Mouse (Mus musculus) stomach, postnatal 0 days (tissue): ENCODE results near the gene Sept6. TPM values are rescaled to one million over a fixed set of nuclear protein-coding genes. Genes with fewer than 3 reads are reported as not detected.

Experiments used
- ATAC-seq: fragments of 200-750 bp; cut with Nextera tagmentation; 2 replicates; pipeline ENCODE4 v1.8.0; 2017; ENCODE audit not compliant: low FRiP score, low TSS enrichment
- DNase-seq: peaks from one replicate; pipeline ENCODE4 v3.0.0-alpha.2; 2016; ENCODE audit warnings: low spot score
- H3K27ac ChIP-seq: fragments of 300-500 bp; sonication (generic); replicated peaks from 2 replicates; pipeline ENCODE4 v1.5.1; 2014; ENCODE audit warnings: mild to moderate bottlenecking, control low read depth
- H3K27me3 ChIP-seq: fragments of 300-500 bp; sonication (generic); 2 replicates; pipeline ENCODE4 v1.6.1; 2014; ENCODE audit warnings: low read length; ENCODE audit not compliant: control insufficient read depth, insufficient read depth
- H3K36me3 ChIP-seq: fragments of 300-500 bp; sonication (generic); 2 replicates; pipeline ENCODE4 v1.6.1; 2014; ENCODE audit warnings: low read length, mixed read lengths; ENCODE audit not compliant: control insufficient read depth, insufficient read depth
- H3K4me1 ChIP-seq: fragments of 300-500 bp; sonication (generic); replicated peaks from 2 replicates; pipeline ENCODE4 v1.6.1; 2014; ENCODE audit warnings: antibody characterized with exemption; ENCODE audit not compliant: control insufficient read depth, insufficient read depth
- H3K4me2 ChIP-seq: fragments of 300-500 bp; sonication (generic); replicated peaks from 2 replicates; pipeline ENCODE4 v1.6.1; 2014; ENCODE audit warnings: low read depth, mild to moderate bottlenecking, control low read depth, moderate library complexity
- H3K4me3 ChIP-seq: fragments of 300-500 bp; sonication (generic); 2 replicates; pipeline ENCODE4 v1.5.1; 2014; ENCODE audit warnings: low read depth, low read length, control low read depth
- H3K9ac ChIP-seq: fragments of 300-500 bp; sonication (generic); 2 replicates; pipeline ENCODE4 v1.6.1; 2014; ENCODE audit warnings: mild to moderate bottlenecking, low read length, control low read depth, mixed read lengths
- H3K9me3 ChIP-seq: fragments of 300-500 bp; sonication (generic); 2 replicates; pipeline ENCODE4 v1.6.1; 2016; ENCODE audit warnings: low read length; ENCODE audit not compliant: control insufficient read depth
- CTCF ChIP-seq: IDR thresholded peaks from 2 replicates; pipeline ENCODE4 v1.5.1; 2016; ENCODE audit warnings: antibody characterized with exemption, low read depth, mild to moderate bottlenecking, moderate library complexity
- EP300 ChIP-seq: optimal IDR thresholded peaks from 2 replicates; pipeline ENCODE3; 2016; ENCODE audit warnings: antibody characterized with exemption
- WGBS: fragments of 180-500 bp; shearing (Covaris S2); extraction: QIAGEN DNeasy Blood & Tissue Kit; methylation state at CpG from one replicate; pipeline ENCODE4 v1.1.7; 2014; 5-methylcytosine and 5-hydroxymethylcytosine counted together
- polyA plus RNA-seq: library from polyadenylated mRNA; unstranded; fragments of >200 nt; fragmentation: Nextera tagmentation; extraction: Ambion mirVana; gene quantifications from 2 replicates; pipeline ENCODE4 v1.2.1, GENCODE M21; 2015

The Sept6 gene
- polyA plus RNA-seq, 1 experiment from 2014 or later = 8.1 TPM

DNA sequence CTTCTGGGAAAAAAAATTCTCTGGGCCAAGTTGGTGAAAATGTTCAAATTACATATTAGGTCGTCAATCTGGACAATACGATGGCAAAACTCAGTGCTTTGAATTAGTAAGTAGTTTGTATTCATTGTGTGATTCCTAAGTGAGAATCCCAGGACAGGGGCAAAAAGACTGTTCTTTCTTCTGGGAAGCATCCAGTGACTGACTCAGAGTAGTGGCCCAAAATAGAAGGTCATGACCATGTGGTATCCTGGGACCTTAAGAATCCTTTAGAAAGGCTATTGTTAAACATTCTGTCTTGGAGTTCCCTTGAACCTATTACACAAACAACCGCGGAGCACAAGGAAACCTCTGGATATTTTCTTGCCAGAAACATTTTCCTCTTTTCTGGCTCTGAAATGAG, 70.2 kb downstream of the Sept6 start:
- Histone ChIP-seq H3K4me2 (no peak overlapping the region), H3K36me3 (no peaks in the 10 kb centered on the region), H3K27ac (no peak overlapping the region), H3K9ac (no peak overlapping the region), H3K4me3 (no peak overlapping the region), H3K4me1 (no peaks in the 10 kb centered on the region), H3K9me3 (no peaks in the 10 kb centered on the region), H3K27me3 (no peaks in the 10 kb centered on the region)
- no peak for TF ChIP-seq CTCF
- no peak for TF ChIP-seq EP300
- WGBS = 79% methylated on average over 4 of the region's 4 CpGs
- ATAC-seq = no peak
- no peak for DNase-seq

DNA sequence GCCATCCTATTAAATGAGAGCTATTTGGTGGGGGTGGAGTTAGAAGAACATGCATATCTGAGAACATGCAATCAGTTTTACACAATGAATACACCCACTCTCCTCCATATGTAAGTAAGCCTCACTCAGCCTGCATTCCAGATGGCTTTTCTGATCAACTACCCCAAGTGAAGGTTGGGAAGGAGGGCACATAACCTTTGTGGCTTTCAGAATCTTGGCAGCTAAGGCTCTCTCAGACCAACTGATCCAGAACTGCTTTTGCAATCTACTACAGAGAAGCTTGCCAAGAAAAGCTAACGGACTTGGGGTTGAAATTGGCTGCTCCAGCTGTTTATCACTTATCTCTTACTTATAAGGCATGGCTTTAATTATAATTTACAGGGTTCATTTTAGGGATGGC, 73.8 kb downstream of the Sept6 start:
- TF ChIP-seq EP300 (no peak), CTCF (no peak)
- ATAC-seq = no peak
- no peaks in the 10 kb centered on the region for H3K4me1 ChIP-seq
- no peaks in the 10 kb centered on the region for H3K27me3 ChIP-seq
- WGBS = 46% methylated on average over 1 of the region's 1 CpGs
- no peaks in the 10 kb centered on the region for H3K9me3 ChIP-seq
- no peak overlapping the region for H3K4me3 ChIP-seq
- no peak overlapping the region for H3K4me2 ChIP-seq
- H3K9ac ChIP-seq = no peak overlapping the region
- H3K36me3 ChIP-seq = no peaks in the 10 kb centered on the region
- DNase-seq = no peak
- H3K27ac ChIP-seq = no peak overlapping the region

DNA sequence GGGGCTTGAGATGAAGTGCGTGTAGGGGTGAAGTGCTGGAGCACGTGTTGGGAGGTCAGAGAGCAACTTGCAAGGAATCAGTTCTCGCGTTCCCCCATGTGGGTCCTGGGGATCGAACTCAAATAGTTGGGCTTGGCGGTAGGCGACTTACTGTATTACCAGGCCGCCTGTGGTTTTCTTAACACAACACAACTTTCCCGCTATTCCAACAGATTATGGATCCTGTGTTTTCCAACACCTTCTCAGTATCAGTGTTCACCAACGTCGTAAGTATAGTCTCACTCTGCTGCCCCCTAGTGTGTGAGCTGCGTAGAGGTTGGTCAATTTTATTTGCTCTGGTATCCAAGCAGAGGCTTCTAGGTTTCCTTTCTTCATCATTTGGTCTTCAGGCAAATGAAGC, 80.3 kb downstream of the Sept6 start:
- ATAC-seq (no peak), DNase-seq (peak; percentile 55)
- TF ChIP-seq EP300 (no peak), CTCF (peak; percentile 77)
- H3K9ac ChIP-seq = no peak overlapping the region
- H3K4me3 ChIP-seq = no peak overlapping the region
- H3K4me2 ChIP-seq = no peak overlapping the region
- H3K27me3 ChIP-seq = no peaks in the 10 kb centered on the region
- no peaks in the 10 kb centered on the region for H3K9me3 ChIP-seq
- no peaks in the 10 kb centered on the region for H3K36me3 ChIP-seq
- H3K27ac ChIP-seq = no peak overlapping the region
- 41% methylated on average over 12 of the region's 12 CpGs for WGBS
- H3K4me1 ChIP-seq = no peaks in the 10 kb centered on the region

DNA sequence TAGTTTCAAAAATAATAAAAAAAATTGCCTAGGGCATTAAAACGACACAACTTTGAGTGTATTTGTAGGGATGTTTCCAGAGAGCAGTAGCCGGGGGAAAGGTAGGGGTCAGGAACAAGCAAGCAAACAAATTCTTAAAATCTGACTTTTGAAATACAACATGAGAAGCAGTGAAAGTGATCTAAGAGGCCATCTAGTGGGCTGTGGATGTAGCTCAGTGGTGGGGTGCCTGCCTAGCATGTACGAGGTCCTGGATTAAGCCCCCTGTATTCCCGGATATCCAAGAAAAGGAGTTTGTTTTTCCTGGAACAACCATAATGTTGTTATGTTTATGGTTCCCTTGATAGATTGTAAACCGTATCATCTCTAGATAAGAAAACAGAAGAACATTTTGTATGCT, 85.1 kb downstream of the Sept6 start:
- TF ChIP-seq EP300 = no peak
- TF ChIP-seq CTCF = peak; percentile 52
- Histone ChIP-seq H3K9ac (no peak overlapping the region), H3K4me1 (no peaks in the 10 kb centered on the region), H3K9me3 (no peaks in the 10 kb centered on the region), H3K36me3 (no peaks in the 10 kb centered on the region), H3K27me3 (no peaks in the 10 kb centered on the region), H3K4me2 (no peak overlapping the region), H3K4me3 (no peak overlapping the region), H3K27ac (no peak overlapping the region)
- 29% methylated on average over 5 of the region's 5 CpGs for WGBS
- no peak for DNase-seq
- no peak for ATAC-seq

- Histone ChIP-seq H3K27me3 (no peaks in the 10 kb centered on the region), H3K4me3 (peak overlapping the region; percentile 52), H3K4me1 (no peaks in the 10 kb centered on the region), H3K36me3 (no peaks in the 10 kb centered on the region), H3K27ac (peak overlapping the region; percentile 49), H3K9ac (peak overlapping the region; percentile 66), H3K9me3 (no peaks in the 10 kb centered on the region), H3K4me2 (peak overlapping the region; percentile 72)
- TF ChIP-seq CTCF (peak; percentile 9; the same call in 1 of the 2 replicates), EP300 (peak; percentile 92)
- DNase-seq (peak; percentile 87), ATAC-seq (peak; percentile 92)
- WGBS = 21% methylated on average over 27 of the region's 32 CpGs
Observed at GRCm38 (mm10) chrX:36903115-36903768, 88.4 kb downstream of the Sept6 start.

DNA sequence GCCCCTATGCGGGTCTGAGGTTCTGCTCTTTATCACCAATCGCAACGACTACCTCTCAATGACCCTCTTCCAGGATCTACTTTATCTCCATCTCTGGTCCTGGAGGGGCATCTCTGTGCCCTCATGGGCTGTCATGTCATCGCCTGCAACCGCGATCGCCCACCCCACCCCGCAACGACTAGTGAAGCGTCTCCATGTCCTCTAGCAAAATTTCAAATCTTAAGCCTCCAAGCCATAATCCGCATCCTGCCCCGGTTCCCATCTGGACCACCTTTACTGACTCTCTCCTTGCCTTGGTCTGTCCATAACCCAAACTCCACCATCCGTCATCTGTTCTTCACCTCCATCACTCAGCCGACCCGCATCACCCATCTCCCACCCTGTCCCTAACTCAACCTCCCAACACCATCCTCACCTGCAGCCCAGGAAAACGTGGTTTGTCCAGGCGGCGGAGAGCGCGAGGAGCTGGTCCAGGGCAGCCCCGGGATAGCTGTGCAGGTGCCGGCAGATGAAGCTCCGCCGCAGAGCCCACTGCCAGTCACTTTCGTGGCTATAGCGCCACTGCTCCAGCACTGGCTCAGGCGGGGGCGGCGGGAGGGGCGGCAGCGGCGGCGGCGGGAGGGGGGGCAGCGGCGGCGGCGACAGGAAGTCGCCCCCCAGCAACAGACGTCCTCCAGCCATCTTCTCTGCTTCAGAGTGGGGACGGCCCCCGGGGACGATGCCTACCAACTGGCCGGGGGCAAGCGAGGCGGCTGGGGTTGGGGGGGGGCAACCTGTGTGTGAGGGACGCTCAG, 89.1 kb downstream of the Sept6 start, which contains the start of gene Nkrf:
Nkrf (minus strand) TSS at position 579 of the 794 bp plus-strand sequence.
- H3K9me3 ChIP-seq = no peaks in the 10 kb centered on the region
- no peaks in the 10 kb centered on the region for H3K27me3 ChIP-seq
- H3K9ac ChIP-seq = peak within 1 kb of the TSS; percentile 66
- H3K4me2 ChIP-seq = peak within 1 kb of the TSS; percentile 72
- ATAC-seq (peak; percentile 64), DNase-seq (peak; percentile 38)
- H3K27ac ChIP-seq = peak within 1 kb of the TSS; percentile 49
- H3K4me1 ChIP-seq = no peaks in the 10 kb centered on the region
- 19% methylated on average over 33 of the region's 47 CpGs for WGBS
- H3K36me3 ChIP-seq = no peaks in the 10 kb centered on the region
- TF ChIP-seq EP300 (no peak), CTCF (no peak)
- H3K4me3 ChIP-seq = peak within 1 kb of the TSS; percentile 52
